Mouse (Mus musculus) stomach, postnatal 0 days (tissue): ENCODE measurements at regions not wholly inside any gene's neighbourhood (a gene's known extent, or its start where the extent isn't known, plus 50 kb on each side); places are given as distances from the start of the nearest gene placed in this dataset.

ENCODE experiments used
- CTCF ChIP-seq: IDR thresholded peaks from 2 replicates; pipeline ENCODE4 v1.5.1; 2016; ENCODE audit warnings: antibody characterized with exemption, low read depth, mild to moderate bottlenecking, moderate library complexity
- EP300 ChIP-seq: optimal IDR thresholded peaks from 2 replicates; pipeline ENCODE3; 2016; ENCODE audit warnings: antibody characterized with exemption

- no peak for TF ChIP-seq CTCF
- no peak for TF ChIP-seq EP300
Measured at GRCm38 (mm10) chr12:17611988-17612387, 67.4 kb downstream of the Odc1 start.
